ENCODE assay signal across 22 mouse cellular contexts in the genomic region with DNA sequence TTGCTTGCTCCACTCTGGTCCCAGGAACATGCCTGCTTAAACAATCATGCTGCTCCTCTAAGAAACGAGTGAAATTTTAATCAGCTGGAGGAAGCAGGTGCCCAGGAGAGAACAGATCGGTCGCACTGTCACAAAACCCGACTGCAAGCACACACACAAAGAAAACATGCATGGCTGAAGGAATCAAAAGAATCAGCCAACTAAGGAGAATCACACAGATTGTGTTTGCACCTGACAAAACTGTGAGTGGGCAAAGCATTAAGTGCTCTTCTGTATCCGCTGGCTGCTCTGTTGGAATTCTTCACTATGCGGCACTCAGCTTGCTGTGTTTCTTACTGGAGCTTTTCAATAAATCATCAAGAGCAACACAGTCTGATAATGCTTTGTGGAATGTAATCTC.
DNase-seq lines count a peak whose midpoint lies in the region; ATAC-seq lines count a peak whose summit lies in the region.
"Had no signal": no experiment of that assay in that cellular context is flagged by ENCODE, and none has a peak within 500 bp of the region (broad histone marks: within the 10 kb centered on the region; RNA-seq: fewer than 3 reads in every experiment).

No protein-coding gene starts in this region.

- H3K27ac ChIP-seq in forebrain, embryonic 15.5 days (replicated peaks), result peak overlapping the region; percentile 3; the same call in 1 of the 2 replicates
- H3K27ac ChIP-seq in forebrain, embryonic 10.5 days, result no peak overlapping the region
- H3K27ac ChIP-seq in heart, embryonic 10.5 days, result no peak overlapping the region
- H3K27ac ChIP-seq: embryonic facial prominence, embryonic 15.5 days; gastrocnemius, adult 2 months; hindbrain, embryonic 10.5 days; hindbrain, embryonic 15.5 days had no signal

- WGBS in forebrain, embryonic 15.5 days, result 44% methylated on average over 6 of the region's 6 CpGs
- WGBS in forebrain, embryonic 10.5 days, result 88% methylated on average over 6 of the region's 6 CpGs
- 84% methylated on average over 6 of the region's 6 CpGs for WGBS in heart, embryonic 10.5 days

- no peak overlapping the region for H3K4me2 ChIP-seq in forebrain, embryonic 15.5 days (replicated peaks)
- H3K4me2 ChIP-seq: embryonic facial prominence, embryonic 15.5 days; heart, embryonic 12.5 days; hindbrain, embryonic 15.5 days had no signal

- no peak for DNase-seq in forebrain, embryonic 10.5 days (ENCODE audit: extremely low spot score, low spot score)
- peak; percentile 36 for DNase-seq in heart, embryonic 10.5 days (ENCODE audit: low spot score)
- no peak for DNase-seq in heart, adult 18-20 months
- peak; percentile 47 for DNase-seq in Muller cell, postnatal 12 days (ENCODE audit: inconsistent ontology term)
- DNase-seq in retina, embryonic 14.5 days (ENCODE audit: low spot score), result peak; percentile 26
- DNase-seq in spleen, postnatal 10 days (ENCODE audit: low spot score in 2 of 2), result no peak
- DNase-seq: adrenal gland, postnatal 14 days; cerebellum, adult 2 months; cerebellum, postnatal 14 days; embryo, embryonic 11 days; gastrocnemius, adult 2 months; gastrocnemius, postnatal 25 days had no signal

- H3K36me3 ChIP-seq in forebrain, embryonic 15.5 days, result no peaks in the 10 kb centered on the region
- H3K36me3 ChIP-seq in forebrain, embryonic 10.5 days (replicated peaks), result no peaks in the 10 kb centered on the region
- no peaks in the 10 kb centered on the region for H3K36me3 ChIP-seq in heart, embryonic 10.5 days
- H3K36me3 ChIP-seq: embryonic facial prominence, embryonic 15.5 days; heart, embryonic 12.5 days; hindbrain, embryonic 10.5 days; hindbrain, embryonic 15.5 days had no signal

- no peaks in the 10 kb centered on the region for H3K27me3 ChIP-seq in forebrain, embryonic 15.5 days
- H3K27me3 ChIP-seq in forebrain, embryonic 10.5 days (ENCODE audit: poor library complexity, severe bottlenecking), result no peaks in the 10 kb centered on the region
- H3K27me3 ChIP-seq in heart, embryonic 10.5 days (ENCODE audit: insufficient read depth, poor library complexity, severe bottlenecking), result no peaks in the 10 kb centered on the region
- H3K27me3 ChIP-seq: embryonic facial prominence, embryonic 15.5 days; heart, embryonic 12.5 days; hindbrain, embryonic 15.5 days had no signal

- H3K4me1 ChIP-seq in forebrain, embryonic 15.5 days, result no peaks in the 10 kb centered on the region
- no peaks in the 10 kb centered on the region for H3K4me1 ChIP-seq in forebrain, embryonic 10.5 days
- no peaks in the 10 kb centered on the region for H3K4me1 ChIP-seq in heart, embryonic 10.5 days
- H3K4me1 ChIP-seq: embryonic facial prominence, embryonic 15.5 days; heart, embryonic 12.5 days; hindbrain, embryonic 10.5 days had no signal

- H3K4me3 ChIP-seq in forebrain, embryonic 15.5 days, result no peak overlapping the region
- no peak overlapping the region for H3K4me3 ChIP-seq in forebrain, embryonic 10.5 days
- H3K4me3 ChIP-seq in heart, embryonic 10.5 days, result no peak overlapping the region
- H3K4me3 ChIP-seq: embryonic facial prominence, embryonic 15.5 days; erythroblast, embryonic 14.5 days; gastrocnemius, adult 2 months; heart, embryonic 12.5 days; hindbrain, embryonic 10.5 days; hindbrain, embryonic 15.5 days had no signal

- ATAC-seq in forebrain, embryonic 15.5 days (replicated peaks), result no peak
- ATAC-seq: activated CD4-positive, CD25-positive, alpha-beta regulatory T cell, adult 4 months; inflammation-experienced regulatory T-cells, adult 6 months; intestine, postnatal 0 days; Patski had no signal

- H3K9me3 ChIP-seq in forebrain, embryonic 15.5 days, result no peaks in the 10 kb centered on the region
- H3K9me3 ChIP-seq in forebrain, embryonic 10.5 days, result no peaks in the 10 kb centered on the region
- H3K9me3 ChIP-seq in heart, embryonic 10.5 days, result no peaks in the 10 kb centered on the region
- H3K9me3 ChIP-seq: embryonic facial prominence, embryonic 15.5 days; heart, embryonic 12.5 days; hindbrain, embryonic 10.5 days; hindbrain, embryonic 15.5 days had no signal

- no peak overlapping the region for H3K9ac ChIP-seq in forebrain, embryonic 15.5 days (replicated peaks)
- H3K9ac ChIP-seq: embryonic facial prominence, embryonic 15.5 days; heart, embryonic 12.5 days; hindbrain, embryonic 15.5 days had no signal

Comparison
In these comparisons a context has a peak if more than half of its experiments do, and no peak if none do; other contexts are left out.
1. DNase-seq: peak in heart, embryonic 10.5 days (single experiment), Muller cell, postnatal 12 days (single experiment) and retina, embryonic 14.5 days (single experiment); none in forebrain, embryonic 10.5 days (single experiment), heart, adult 18-20 months (0 of 2) and spleen, postnatal 10 days (0 of 2).